Comparison of ENCODE assay signal across 8 mouse cellular contexts in genomic region chr14:57525388-57526049, GRCm38 (mm10). TPM values are rescaled to one million over a fixed set of nuclear protein-coding genes. Genes with fewer than 3 reads are reported as not detected.
A peak's percentile ranks its signal among the peaks of the same experiment; 100 is the strongest.
DNase-seq lines count a peak whose midpoint lies in the region; ATAC-seq and TF ChIP-seq lines count a peak whose summit lies in the region.

No protein-coding gene starts in this region.

- H3K4me3 ChIP-seq in bone marrow macrophage, adult 2 months (ENCODE audit: insufficient read depth, low read length) = peak overlapping the region; percentile 76
- peak overlapping the region; percentile 82 for H3K4me3 ChIP-seq in forebrain, embryonic 10.5 days
- peak overlapping the region; percentile 83 for H3K4me3 ChIP-seq in heart, postnatal 0 days (ENCODE audit: low read depth, low read length)
- H3K4me3 ChIP-seq in liver, postnatal 0 days (ENCODE audit: low read depth, low read length) = peak overlapping the region; percentile 64
- H3K4me3 ChIP-seq in neural tube, embryonic 13.5 days = peak overlapping the region; percentile 75
- peak overlapping the region; percentile 85 for H3K4me3 ChIP-seq in testis, adult 2 months (ENCODE audit: control insufficient read depth, low read depth, low read length)

- no peak overlapping the region for H3K27ac ChIP-seq in bone marrow macrophage, adult 2 months (ENCODE audit: insufficient read depth, low read depth, low read length)
- peak overlapping the region; percentile 76 for H3K27ac ChIP-seq in forebrain, embryonic 10.5 days
- H3K27ac ChIP-seq in heart, postnatal 0 days (ENCODE audit: low read depth) = 0 out of 2 replicates have a peak overlapping the region, but pooled peaks have one; percentile 18
- H3K27ac ChIP-seq in liver, postnatal 0 days (ENCODE audit: low read depth) = no peak overlapping the region
- peak overlapping the region; percentile 81 for H3K27ac ChIP-seq in neural tube, embryonic 13.5 days (replicated peaks)
- peak overlapping the region; percentile 68 for H3K27ac ChIP-seq in testis, adult 2 months (ENCODE audit: control insufficient read depth, insufficient read depth, low read depth, low read length)

- H3K9ac ChIP-seq in heart, postnatal 0 days (replicated peaks; ENCODE audit: low read depth, low read length) = peak overlapping the region; percentile 77
- peak overlapping the region; percentile 52; the same call in 1 of the 2 replicates for H3K9ac ChIP-seq in liver, postnatal 0 days (replicated peaks)
- H3K9ac ChIP-seq in neural tube, embryonic 13.5 days = peak overlapping the region; percentile 84

- no peaks in the 10 kb centered on the region for H3K36me3 ChIP-seq in forebrain, embryonic 10.5 days (replicated peaks)
- H3K36me3 ChIP-seq in heart, postnatal 0 days (replicated peaks; ENCODE audit: control insufficient read depth, insufficient read depth, low read length) = no peaks in the 10 kb centered on the region
- H3K36me3 ChIP-seq in liver, postnatal 0 days (replicated peaks; ENCODE audit: insufficient read depth, low read length) = no peaks in the 10 kb centered on the region
- no peaks in the 10 kb centered on the region for H3K36me3 ChIP-seq in neural tube, embryonic 13.5 days
- no peaks in the 10 kb centered on the region for H3K36me3 ChIP-seq in testis, adult 2 months (ENCODE audit: control insufficient read depth, insufficient read depth, low read length)

- peak overlapping the region; percentile 99 for H3K4me2 ChIP-seq in heart, postnatal 0 days (ENCODE audit: low read depth, low read length)
- H3K4me2 ChIP-seq in liver, postnatal 0 days (ENCODE audit: low read depth, low read length) = peak overlapping the region; percentile 95
- peak overlapping the region; percentile 80 for H3K4me2 ChIP-seq in neural tube, embryonic 13.5 days

- DNase-seq in forebrain, embryonic 10.5 days (ENCODE audit: extremely low spot score, low spot score) = peak; percentile 73
- DNase-seq in heart, postnatal 0 days (ENCODE audit: low spot score) = peak; percentile 40
- peak; percentile 82 to 89 for DNase-seq in kidney, postnatal 4 days
- DNase-seq in liver, postnatal 0 days = peak; percentile 78

- peaks cover 77% of the 10 kb centered on the region for H3K27me3 ChIP-seq in forebrain, embryonic 10.5 days (ENCODE audit: poor library complexity, severe bottlenecking)
- peaks cover 23% of the 10 kb centered on the region for H3K27me3 ChIP-seq in heart, postnatal 0 days (ENCODE audit: control insufficient read depth, insufficient read depth, low read length)
- peaks cover 33% of the 10 kb centered on the region for H3K27me3 ChIP-seq in liver, postnatal 0 days (ENCODE audit: insufficient read depth, low read length)
- peaks cover 39% of the 10 kb centered on the region for H3K27me3 ChIP-seq in neural tube, embryonic 13.5 days
- H3K27me3 ChIP-seq in testis, adult 2 months (ENCODE audit: control insufficient read depth, insufficient read depth, low read length) = no peaks in the 10 kb centered on the region

- no peak for TF ChIP-seq POLR2A in bone marrow macrophage, adult 2 months (IDR thresholded peaks at IDR 0.05; ENCODE audit: borderline replicate concordance, low read depth, low read length)
- TF ChIP-seq POLR2A in testis, adult 2 months (IDR thresholded peaks at IDR 0.05; ENCODE audit: control insufficient read depth, low read depth, low read length) = peak; percentile 13; the same call in 1 of the 2 replicates

- no peak for TF ChIP-seq CTCF in bone marrow macrophage, adult 2 months (IDR thresholded peaks at IDR 0.05; ENCODE audit: low read depth, low read length)
- no peak for TF ChIP-seq CTCF in heart, postnatal 0 days (IDR thresholded peaks at IDR 0.05; ENCODE audit: low read depth)
- no peak for TF ChIP-seq CTCF in liver, postnatal 0 days (IDR thresholded peaks at IDR 0.05; ENCODE audit: low read depth)
- no peak for TF ChIP-seq CTCF in testis, adult 2 months (IDR thresholded peaks at IDR 0.05; ENCODE audit: control insufficient read depth, insufficient read depth, insufficient replicate concordance, low read depth, low read length)

- 2% methylated on average over 58 of the region's 60 CpGs for WGBS in forebrain, embryonic 10.5 days
- WGBS in heart, postnatal 0 days = under 1% methylated on average over 48 of the region's 60 CpGs
- WGBS in liver, postnatal 0 days (ENCODE audit: insufficient replicate concordance) = 1% methylated on average over 47 of the region's 60 CpGs
- WGBS in neural tube, embryonic 13.5 days = 1% methylated on average over 47 of the region's 60 CpGs

- no peak for TF ChIP-seq EP300 in heart, postnatal 0 days (IDR thresholded peaks at IDR 0.05; ENCODE audit: low read depth)
- no peak for TF ChIP-seq EP300 in liver, postnatal 0 days (IDR thresholded peaks at IDR 0.05; ENCODE audit: low read depth)

- peak; percentile 68 for ATAC-seq in CD4-positive, CD25-positive, alpha-beta regulatory T cell, adult 4 months
- ATAC-seq in heart, postnatal 0 days (ENCODE audit: insufficient read depth, low read depth) = peak; percentile 68
- ATAC-seq in liver, postnatal 0 days = peak; percentile 89
- peak; percentile 87 for ATAC-seq in neural tube, embryonic 13.5 days (ENCODE audit: low read depth)

- H3K9me3 ChIP-seq in forebrain, embryonic 10.5 days = no peaks in the 10 kb centered on the region
- H3K9me3 ChIP-seq in heart, postnatal 0 days (replicated peaks; ENCODE audit: control insufficient read depth, low read length) = no peaks in the 10 kb centered on the region
- H3K9me3 ChIP-seq in liver, postnatal 0 days (ENCODE audit: low read length) = no peaks in the 10 kb centered on the region
- H3K9me3 ChIP-seq in neural tube, embryonic 13.5 days = no peaks in the 10 kb centered on the region

- peaks cover 3% of the 10 kb centered on the region for H3K4me1 ChIP-seq in bone marrow macrophage, adult 2 months (ENCODE audit: control insufficient read depth, insufficient read depth, low read length)
- peaks cover 30% of the 10 kb centered on the region for H3K4me1 ChIP-seq in forebrain, embryonic 10.5 days
- H3K4me1 ChIP-seq in heart, postnatal 0 days (ENCODE audit: control insufficient read depth, insufficient read depth) = peaks cover 12% of the 10 kb centered on the region
- peaks cover 13% of the 10 kb centered on the region for H3K4me1 ChIP-seq in liver, postnatal 0 days (ENCODE audit: insufficient read depth)
- H3K4me1 ChIP-seq in neural tube, embryonic 13.5 days (replicated peaks) = peaks cover 24% of the 10 kb centered on the region
- H3K4me1 ChIP-seq in testis, adult 2 months (ENCODE audit: control insufficient read depth, insufficient read depth, low read length) = peaks cover 6% of the 10 kb centered on the region

RNA-seq across cellular contexts. Expression of gene Il17d, which starts 0.9 kb away (rescaled TPM):
- polyA plus RNA-seq in CD4-positive, CD25-positive, alpha-beta regulatory T cell, adult 4 months (2017; shearing (Covaris generic)) = not detected
- polyA plus RNA-seq in bone marrow macrophage, adult 2 months (2012; ENCODE audit: insufficient read depth, insufficient read length, missing spikeins) = not detected in 2 replicates
- 0.23 and 0.51 TPM in 2 replicates for polyA plus RNA-seq in forebrain, embryonic 10.5 days (2016; fragmentation: Nextera tagmentation; extraction: Ambion mirVana)
- 5.3 and 8.2 TPM in 2 replicates for total RNA-seq in heart, postnatal 0 days (2014; rRNA removed; ENCODE audit: low replicate concordance)
- 3.0 and 3.5 TPM in 2 replicates for polyA plus RNA-seq in heart, postnatal 0 days (2015; fragmentation: Nextera tagmentation; extraction: Ambion mirVana)
- 0.19 and 0.33 TPM in 2 replicates for polyA plus RNA-seq in liver, postnatal 0 days (2015; fragmentation: Nextera tagmentation; extraction: Ambion mirVana)
- polyA plus RNA-seq in neural tube, embryonic 13.5 days (2015; fragmentation: Nextera tagmentation; extraction: Ambion mirVana) = 3.9 and 4.7 TPM in 2 replicates
- polyA plus RNA-seq in testis, adult 2 months (2012; rRNA removed) = 16.4 and 17.1 TPM in 2 replicates

RNA-seq across cellular contexts. Expression of gene Eef1akmt1, which starts 45.9 kb away (rescaled TPM):
- 100 to 1,000 TPM; 125 to 131 TPM for polyA plus RNA-seq in CD4-positive, CD25-positive, alpha-beta regulatory T cell, adult 4 months (2017; shearing (Covaris generic))
- 30.7 and 32.2 TPM in 2 replicates for polyA plus RNA-seq in bone marrow macrophage, adult 2 months (2012; ENCODE audit: insufficient read depth, insufficient read length, missing spikeins)
- polyA plus RNA-seq in forebrain, embryonic 10.5 days (2016; fragmentation: Nextera tagmentation; extraction: Ambion mirVana) = 95.9 and 99.0 TPM in 2 replicates
- total RNA-seq in heart, postnatal 0 days (2014; rRNA removed; ENCODE audit: low replicate concordance) = 21.4 and 46.9 TPM in 2 replicates
- polyA plus RNA-seq in heart, postnatal 0 days (2015; fragmentation: Nextera tagmentation; extraction: Ambion mirVana) = 79.3 and 88.3 TPM in 2 replicates
- polyA plus RNA-seq in liver, postnatal 0 days (2015; fragmentation: Nextera tagmentation; extraction: Ambion mirVana) = 17.6 and 17.7 TPM in 2 replicates
- polyA plus RNA-seq in neural tube, embryonic 13.5 days (2015; fragmentation: Nextera tagmentation; extraction: Ambion mirVana) = 92.3 and 108 TPM in 2 replicates
- 12.2 and 15.9 TPM in 2 replicates for polyA plus RNA-seq in testis, adult 2 months (2012; rRNA removed)

Comparison
In these comparisons a context has a peak if more than half of its experiments do, and no peak if none do; other contexts are left out.
1. H3K27ac ChIP-seq: peak in forebrain, embryonic 10.5 days (single experiment), heart, postnatal 0 days (single experiment), neural tube, embryonic 13.5 days (single experiment) and testis, adult 2 months (single experiment); none in bone marrow macrophage, adult 2 months (single experiment) and liver, postnatal 0 days (single experiment).
2. Peak in every context shown above with its lines, with median percentiles within 50 percentile points of each other: ATAC-seq, H3K4me3 ChIP-seq, DNase-seq, H3K4me2 ChIP-seq and H3K9ac ChIP-seq.